ENCODE assay signal across 18 mouse cellular contexts in genomic region chr1:165110659-165111058, GRCm38 (mm10). TPM values are rescaled to one million over a fixed set of nuclear protein-coding genes. Genes with fewer than 3 reads are reported as not detected.
DNase-seq lines count a peak whose midpoint lies in the region; ATAC-seq and TF ChIP-seq lines count a peak whose summit lies in the region.
"Had no signal": no experiment of that assay in that cellular context is flagged by ENCODE, and none has a peak within 500 bp of the region (broad histone marks: within the 10 kb centered on the region; RNA-seq: fewer than 3 reads in every experiment).

No protein-coding gene starts in this region.

- no peak for ATAC-seq in forebrain, embryonic 14.5 days
- ATAC-seq in forebrain, embryonic 11.5 days (replicated peaks; ENCODE audit: low FRiP score): no peak
- ATAC-seq in midbrain, embryonic 12.5 days (ENCODE audit: low FRiP score, low read depth): 0 out of 2 replicates have a peak, but pooled peaks have one; percentile 14
- no peak for ATAC-seq in midbrain, embryonic 11.5 days (ENCODE audit: low FRiP score)
- ATAC-seq in heart, embryonic 14.5 days (ENCODE audit: insufficient number of reproducible peaks, insufficient read depth, low FRiP score, low read depth): peak; percentile 68
- no peak for ATAC-seq in intestine, embryonic 15.5 days

- H3K27ac ChIP-seq in forebrain, embryonic 14.5 days (ENCODE audit: low read depth, low read length): no peak overlapping the region
- H3K27ac ChIP-seq in forebrain, embryonic 11.5 days (ENCODE audit: low read depth, low read length): no peak overlapping the region
- H3K27ac ChIP-seq in midbrain, embryonic 12.5 days (replicated peaks): no peak overlapping the region
- no peak overlapping the region for H3K27ac ChIP-seq in midbrain, embryonic 11.5 days (ENCODE audit: low read depth, low read length)
- H3K27ac ChIP-seq in heart, embryonic 14.5 days (replicated peaks in 1 of 2; ENCODE audit: control insufficient read depth in 1 of 2, insufficient read depth in 1 of 2, low read depth in 2 of 2, low read length in 2 of 2): peak overlapping the region; percentile 73 to 86
- H3K27ac ChIP-seq in intestine, embryonic 15.5 days: no peak overlapping the region
- H3K27ac ChIP-seq: hindbrain, embryonic 15.5 days; kidney, embryonic 15.5 days; lung, embryonic 15.5 days had no signal

- H3ac ChIP-seq in myocyte (ENCODE audit: control insufficient read depth, insufficient read length): no peak overlapping the region

- peak; percentile 49 for DNase-seq in forebrain, embryonic 14.5 days (ENCODE audit: low spot score)
- DNase-seq in forebrain, embryonic 11.5 days (ENCODE audit: low spot score): no peak
- no peak for DNase-seq in midbrain, embryonic 11.5 days (ENCODE audit: low spot score, missing footprints)
- DNase-seq in gastrocnemius, postnatal 10 days: no peak
- DNase-seq: cerebellum, adult 11 months; gastrocnemius, postnatal 14 days had no signal

- WGBS in forebrain, embryonic 14.5 days: 49% methylated on average over 2 of the region's 2 CpGs
- WGBS in forebrain, embryonic 11.5 days: 77% methylated on average over 2 of the region's 2 CpGs
- 39% methylated on average over 2 of the region's 2 CpGs for WGBS in midbrain, embryonic 12.5 days
- WGBS in midbrain, embryonic 11.5 days: 45% methylated on average over 2 of the region's 2 CpGs
- 12% methylated on average over 2 of the region's 2 CpGs for WGBS in heart, embryonic 14.5 days
- 63% methylated on average over 2 of the region's 2 CpGs for WGBS in intestine, embryonic 15.5 days

- H3K36me3 ChIP-seq in forebrain, embryonic 14.5 days (ENCODE audit: control insufficient read depth, insufficient read depth, low read length): no peaks in the 10 kb centered on the region
- no peaks in the 10 kb centered on the region for H3K36me3 ChIP-seq in forebrain, embryonic 11.5 days (ENCODE audit: control insufficient read depth, insufficient read depth, low read length)
- no peaks in the 10 kb centered on the region for H3K36me3 ChIP-seq in midbrain, embryonic 12.5 days
- H3K36me3 ChIP-seq in midbrain, embryonic 11.5 days (ENCODE audit: control insufficient read depth, insufficient read depth, low read length): no peaks in the 10 kb centered on the region
- no peaks in the 10 kb centered on the region for H3K36me3 ChIP-seq in heart, embryonic 14.5 days (ENCODE audit: control insufficient read depth, insufficient read depth, low read length)
- H3K36me3 ChIP-seq in myocyte (ENCODE audit: control insufficient read depth, insufficient read depth): no peaks in the 10 kb centered on the region
- H3K36me3 ChIP-seq in intestine, embryonic 15.5 days: no peaks in the 10 kb centered on the region
- H3K36me3 ChIP-seq: G1E; hindbrain, embryonic 15.5 days; kidney, embryonic 15.5 days; lung, embryonic 15.5 days had no signal

- no peak overlapping the region for H3K4me3 ChIP-seq in forebrain, embryonic 14.5 days (ENCODE audit: low read depth, low read length)
- no peak overlapping the region for H3K4me3 ChIP-seq in forebrain, embryonic 11.5 days (ENCODE audit: low read depth, low read length)
- H3K4me3 ChIP-seq in midbrain, embryonic 12.5 days: no peak overlapping the region
- no peak overlapping the region for H3K4me3 ChIP-seq in midbrain, embryonic 11.5 days (ENCODE audit: low read depth, low read length)
- no peak overlapping the region for H3K4me3 ChIP-seq in heart, embryonic 14.5 days (ENCODE audit: control insufficient read depth in 1 of 2, insufficient read depth in 1 of 2, low read depth in 1 of 2, low read length in 2 of 2)
- H3K4me3 ChIP-seq in myocyte: no peak overlapping the region
- H3K4me3 ChIP-seq in intestine, embryonic 15.5 days (replicated peaks): no peak overlapping the region
- H3K4me3 ChIP-seq: hindbrain, embryonic 15.5 days; kidney, embryonic 15.5 days; lung, embryonic 15.5 days had no signal

- no peaks in the 10 kb centered on the region for H3K27me3 ChIP-seq in forebrain, embryonic 14.5 days (replicated peaks; ENCODE audit: control insufficient read depth, insufficient read depth, low read length)
- no peaks in the 10 kb centered on the region for H3K27me3 ChIP-seq in forebrain, embryonic 11.5 days (ENCODE audit: control insufficient read depth, insufficient read depth, low read length)
- H3K27me3 ChIP-seq in midbrain, embryonic 12.5 days: peaks cover 4% of the 10 kb centered on the region; the same call in 1 of the 2 replicates
- no peaks in the 10 kb centered on the region for H3K27me3 ChIP-seq in midbrain, embryonic 11.5 days (ENCODE audit: control insufficient read depth, insufficient read depth, low read length)
- no peaks in the 10 kb centered on the region for H3K27me3 ChIP-seq in heart, embryonic 14.5 days (ENCODE audit: control insufficient read depth, insufficient read depth, low read length)
- no peaks in the 10 kb centered on the region for H3K27me3 ChIP-seq in myocyte (ENCODE audit: control insufficient read depth, insufficient read depth, insufficient read length)
- H3K27me3 ChIP-seq in intestine, embryonic 15.5 days (replicated peaks): no peaks in the 10 kb centered on the region
- H3K27me3 ChIP-seq: hindbrain, embryonic 15.5 days; kidney, embryonic 15.5 days; lung, embryonic 15.5 days had no signal

- no peaks in the 10 kb centered on the region for H3K9me3 ChIP-seq in forebrain, embryonic 14.5 days (replicated peaks; ENCODE audit: control insufficient read depth, low read length)
- H3K9me3 ChIP-seq in forebrain, embryonic 11.5 days (ENCODE audit: control insufficient read depth, low read length): no peaks in the 10 kb centered on the region
- H3K9me3 ChIP-seq in midbrain, embryonic 12.5 days: no peaks in the 10 kb centered on the region
- no peaks in the 10 kb centered on the region for H3K9me3 ChIP-seq in midbrain, embryonic 11.5 days (ENCODE audit: control insufficient read depth, low read length)
- no peaks in the 10 kb centered on the region for H3K9me3 ChIP-seq in heart, embryonic 14.5 days (ENCODE audit: control insufficient read depth, low read length)
- no peaks in the 10 kb centered on the region for H3K9me3 ChIP-seq in intestine, embryonic 15.5 days
- H3K9me3 ChIP-seq: G1E; hindbrain, embryonic 15.5 days; kidney, embryonic 15.5 days; lung, embryonic 15.5 days had no signal

- TF ChIP-seq POLR2A in myocyte (IDR thresholded peaks at IDR 0.05; ENCODE audit: insufficient read length, low read depth): no peak

- no peak overlapping the region for H3K9ac ChIP-seq in forebrain, embryonic 14.5 days (ENCODE audit: low read length)
- no peak overlapping the region for H3K9ac ChIP-seq in forebrain, embryonic 11.5 days (ENCODE audit: low read length)
- no peak overlapping the region for H3K9ac ChIP-seq in midbrain, embryonic 12.5 days (replicated peaks)
- no peak overlapping the region for H3K9ac ChIP-seq in midbrain, embryonic 11.5 days (ENCODE audit: low read length)
- H3K9ac ChIP-seq in heart, embryonic 14.5 days (ENCODE audit: low read length): no peak overlapping the region; the same call in 1 of the 2 replicates
- no peak overlapping the region for H3K9ac ChIP-seq in intestine, embryonic 15.5 days
- H3K9ac ChIP-seq: hindbrain, embryonic 15.5 days; kidney, embryonic 15.5 days; lung, embryonic 15.5 days had no signal

- H3K4me2 ChIP-seq in forebrain, embryonic 14.5 days (ENCODE audit: low read length): no peak overlapping the region
- no peak overlapping the region for H3K4me2 ChIP-seq in forebrain, embryonic 11.5 days (ENCODE audit: low read depth, low read length, severe bottlenecking)
- no peak overlapping the region for H3K4me2 ChIP-seq in midbrain, embryonic 12.5 days (replicated peaks)
- H3K4me2 ChIP-seq in midbrain, embryonic 11.5 days: no peak overlapping the region
- H3K4me2 ChIP-seq in heart, embryonic 14.5 days (ENCODE audit: low read length): peak overlapping the region; percentile 11; the same call in 1 of the 2 replicates
- no peak overlapping the region for H3K4me2 ChIP-seq in myocyte (ENCODE audit: low read depth)
- no peak overlapping the region for H3K4me2 ChIP-seq in intestine, embryonic 15.5 days (replicated peaks)
- H3K4me2 ChIP-seq: hindbrain, embryonic 15.5 days; kidney, embryonic 15.5 days; lung, embryonic 15.5 days had no signal

- H3K4me1 ChIP-seq in forebrain, embryonic 14.5 days (ENCODE audit: control insufficient read depth, insufficient read depth, low read length): 0 out of 2 replicates have a peak, but pooled peaks cover 6% of the 10 kb centered on the region
- 0 out of 2 replicates have a peak, but pooled peaks cover 2% of the 10 kb centered on the region for H3K4me1 ChIP-seq in forebrain, embryonic 11.5 days (replicated peaks; ENCODE audit: control insufficient read depth, insufficient read depth, low read length)
- peaks cover 9% of the 10 kb centered on the region; the same call in 1 of the 2 replicates for H3K4me1 ChIP-seq in midbrain, embryonic 12.5 days
- H3K4me1 ChIP-seq in midbrain, embryonic 11.5 days (ENCODE audit: control insufficient read depth, insufficient read depth, low read length): peaks cover 5% of the 10 kb centered on the region; the same call in 1 of the 2 replicates
- H3K4me1 ChIP-seq in heart, embryonic 14.5 days (ENCODE audit: control insufficient read depth in 2 of 2, insufficient read depth in 2 of 2, low read length in 2 of 2): peaks cover 40 to 61% of the 10 kb centered on the region in 2 experiments
- H3K4me1 ChIP-seq in intestine, embryonic 15.5 days (replicated peaks): no peaks in the 10 kb centered on the region; the same call in 1 of the 2 replicates

- H3K79me2 ChIP-seq in myocyte (ENCODE audit: control insufficient read depth, insufficient read depth): no peaks in the 10 kb centered on the region

TF ChIP-seq in myocyte, 11 proteins besides CTCF, POLR2A, EP300 and RAD21 (continues in another document):
- TF ChIP-seq MYOG (IDR thresholded peaks at IDR 0.05; ENCODE audit: control insufficient read depth in 1 of 3, insufficient read depth in 1 of 3, insufficient read length in 2 of 3, low read depth in 2 of 3) (peak in 1 of 3 experiments; percentile 39), E2F4 (IDR thresholded peaks at IDR 0.05; ENCODE audit: insufficient read depth) (no peak), MYOD1 (IDR thresholded peaks at IDR 0.05; ENCODE audit: control insufficient read depth in 1 of 3, insufficient read length in 2 of 3, low read depth in 2 of 3) (peak; percentile 27 to 56 (median 45)), MAX (IDR thresholded peaks at IDR 0.05; ENCODE audit: low read depth) (no peak), TCF3 (IDR thresholded peaks at IDR 0.05; ENCODE audit: insufficient read length, low read depth) (no peak)

RNA-seq across cellular contexts. Expression of gene Tbx19, which starts 49.9 kb away (rescaled TPM):
- polyA plus RNA-seq in forebrain, embryonic 14.5 days (2014; fragmentation: Nextera tagmentation; extraction: Ambion mirVana): 0.07 and 0.13 TPM in 2 replicates
- not detected in 2 replicates for polyA plus RNA-seq in forebrain, embryonic 11.5 days (2014; fragmentation: Nextera tagmentation; extraction: Ambion mirVana)
- not detected in 2 replicates for polyA plus RNA-seq in midbrain, embryonic 12.5 days (2016; fragmentation: Nextera tagmentation; extraction: Ambion mirVana)
- not detected in 2 replicates for polyA plus RNA-seq in midbrain, embryonic 11.5 days (2014; fragmentation: Nextera tagmentation; extraction: Ambion mirVana)
- not detected in 2 replicates for polyA plus RNA-seq in heart, embryonic 14.5 days (2014; fragmentation: Nextera tagmentation; extraction: Ambion mirVana)
- polyA plus RNA-seq in myocyte (2012; fragmentation: generic; extraction: Trizol): not detected
- total RNA-seq in gastrocnemius, postnatal 10 days (2021): under 1 TPM; 0.16 to 0.19 TPM
- polyA plus RNA-seq in intestine, embryonic 15.5 days (2015; fragmentation: Nextera tagmentation; extraction: Ambion mirVana): not detected in 2 replicates
- total RNA-seq: adrenal gland, postnatal 4 days; G1E; gastrocnemius, postnatal 14 days; liver, adult 2 months had no signal
- polyA plus RNA-seq: G1E; hindbrain, embryonic 15.5 days; liver, adult 2 months; neural tube, embryonic 14.5 days; urinary bladder, adult 2 months had no signal

Comparison
In these comparisons a context has a peak if more than half of its experiments do, and no peak if none do; other contexts are left out.
1. ATAC-seq: peak in midbrain, embryonic 12.5 days (single experiment) and heart, embryonic 14.5 days (single experiment); none in forebrain, embryonic 14.5 days (single experiment), forebrain, embryonic 11.5 days (single experiment), midbrain, embryonic 11.5 days (single experiment) and intestine, embryonic 15.5 days (single experiment).
2. H3K27ac ChIP-seq: peak in heart, embryonic 14.5 days (2 of 2); none in forebrain, embryonic 14.5 days (single experiment), forebrain, embryonic 11.5 days (single experiment), midbrain, embryonic 12.5 days (single experiment), midbrain, embryonic 11.5 days (single experiment) and intestine, embryonic 15.5 days (single experiment).